Mouse (Mus musculus): Measurements from ENCODE around the gene Fbxl12. TPM values are rescaled to one million over a fixed set of nuclear protein-coding genes. Genes with fewer than 3 reads are reported as not detected.
"Not testable (repeated sequence)": the region's sequence is repeated elsewhere in the genome, so short reads cannot be mapped to it uniquely, and the experiment has no call there.

Gene Fbxl12
- polyA plus RNA-seq, 1 experiment from 2014 or later: 19.2 TPM

DNA sequence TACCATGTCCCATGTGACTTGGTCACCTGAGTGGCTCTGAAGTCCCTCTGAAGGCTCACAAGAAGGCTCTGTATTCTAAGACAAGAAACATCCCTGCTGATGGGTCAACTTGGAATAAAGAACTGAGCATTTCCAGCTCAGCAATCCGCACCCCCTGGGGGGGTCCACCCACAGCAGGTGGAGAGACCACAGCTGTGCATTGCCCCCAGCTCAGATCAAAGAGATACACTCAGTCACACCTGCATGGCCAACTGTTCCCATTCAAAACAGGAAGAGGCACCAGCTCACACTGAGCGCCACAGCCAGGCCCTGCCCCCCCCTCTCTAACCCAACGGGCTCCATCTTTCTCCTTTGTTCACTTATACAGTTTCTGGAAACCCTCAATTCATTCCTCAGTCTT is 8.3 kb downstream of the Fbxl12 start:
- ATAC-seq: no peak
- H3K27me3 ChIP-seq: no peaks in the 10 kb centered on the region

DNA sequence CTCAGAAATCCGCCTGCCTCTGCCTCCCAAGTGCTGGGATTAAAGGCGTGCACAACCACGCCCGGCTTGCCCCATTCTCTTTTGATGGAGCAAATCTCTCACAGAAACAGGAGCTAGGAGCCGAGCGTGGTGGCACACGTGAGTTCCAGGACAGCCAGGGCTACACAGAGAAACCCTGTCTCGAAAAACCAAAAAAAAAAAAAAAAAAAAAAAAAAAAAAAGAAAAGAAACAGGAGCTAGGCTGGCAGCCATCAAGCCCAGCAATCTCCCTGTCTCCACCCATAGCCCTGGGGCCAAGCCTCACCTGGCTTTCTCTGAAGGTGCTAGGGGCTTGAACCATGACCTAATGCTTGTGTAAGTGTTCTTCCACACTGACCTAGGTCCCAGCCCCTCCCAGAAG is 8.9 kb downstream of the Fbxl12 start:
- DNase-seq (ENCODE audit: low read depth, low spot score); ATAC-seq; H3K27me3 ChIP-seq; in situ Hi-C loops (cut with MboI; ENCODE audit: low pct_unique_long_range_greater_than_20kb); POLR2A ChIA-PET: not testable (repeated sequence)
- CTCF ChIA-PET: interaction anchor here (0.9 to 1.4 kb wide), 3 partner anchors 11 to 25 kb away, joined by 3 to 4 read pairs (median 3); partner anchors contain the start of gene Pin1

More for the DNA sequence above, 8.3 kb downstream of the Fbxl12 start:
- no peak for TF ChIP-seq CTCF (IDR thresholded peaks at IDR 0.05)
- in situ Hi-C loops (cut with MboI; ENCODE audit: low pct_unique_long_range_greater_than_20kb): no loop called here
- no peak for DNase-seq (ENCODE audit: low read depth, low spot score)
- ChIA-PET POLR2A (no interaction called here), CTCF (interaction anchor here (0.9 to 1.4 kb wide), 2 partner anchors 16 to 25 kb away, joined by 3 to 4 read pairs; partner anchors contain the start of gene Pin1)

GRCm38 (mm10) chr9:20631332-20631731 is 13.2 kb downstream of the Fbxl12 start:
- POLR2A ChIA-PET: no interaction called here
- H3K27me3 ChIP-seq: no peaks in the 10 kb centered on the region
- TF ChIP-seq CTCF (IDR thresholded peaks at IDR 0.05): no peak
- in situ Hi-C loops (cut with MboI; ENCODE audit: low pct_unique_long_range_greater_than_20kb): no loop called here
- no peak for ATAC-seq
- CTCF ChIA-PET: no interaction called here
- DNase-seq (ENCODE audit: low read depth, low spot score): no peak

GRCm38 (mm10) chr9:20616685-20617084 is 27.9 kb downstream of the Fbxl12 start:
- H3K27me3 ChIP-seq: no peaks in the 10 kb centered on the region
- POLR2A ChIA-PET: no interaction called here
- no peak for ATAC-seq
- DNase-seq (ENCODE audit: low read depth, low spot score): no peak
- in situ Hi-C loops (cut with MboI; ENCODE audit: low pct_unique_long_range_greater_than_20kb): no loop called here
- CTCF ChIA-PET: no interaction called here
- no peak for TF ChIP-seq CTCF (IDR thresholded peaks at IDR 0.05)

GRCm38 (mm10) chr9:20611976-20612375 is 32.6 kb downstream of the Fbxl12 start:
- ATAC-seq: no peak
- H3K27me3 ChIP-seq: no peaks in the 10 kb centered on the region
- no peak for TF ChIP-seq CTCF (IDR thresholded peaks at IDR 0.05)
- CTCF ChIA-PET: no interaction called here
- DNase-seq (ENCODE audit: low read depth, low spot score): no peak
- POLR2A ChIA-PET: no interaction called here
- in situ Hi-C loops (cut with MboI; ENCODE audit: low pct_unique_long_range_greater_than_20kb): no loop called here

DNA sequence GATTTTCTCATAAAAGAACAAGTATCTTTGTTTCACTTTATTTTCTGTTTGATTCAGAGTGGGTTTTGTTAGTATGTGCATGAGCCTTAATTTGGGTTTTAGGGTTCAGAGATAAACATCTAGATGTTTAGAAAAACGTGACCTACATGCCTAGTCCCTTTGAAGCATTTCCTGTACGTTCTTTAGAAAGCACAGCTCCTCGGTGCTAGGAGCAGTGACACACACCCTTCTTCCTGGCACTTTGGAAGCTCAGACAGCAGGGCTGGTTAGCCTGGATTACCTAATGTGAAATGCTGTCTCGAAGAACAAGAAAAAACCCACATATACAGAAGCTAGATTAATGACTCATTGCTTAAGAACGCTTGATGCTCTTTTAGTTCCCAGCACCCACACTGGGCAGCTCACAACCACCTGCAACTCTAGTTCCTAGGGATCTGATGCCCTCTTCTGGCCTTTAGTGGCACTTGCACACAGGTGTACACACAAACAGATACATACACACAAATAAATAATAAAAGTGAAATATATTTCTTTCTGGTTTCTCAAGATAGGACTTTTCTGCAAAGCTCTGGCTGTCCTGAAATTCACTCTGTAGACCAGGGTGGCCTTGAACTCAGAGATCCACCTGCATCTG is 34.6 kb downstream of the Fbxl12 start:
- ChIA-PET POLR2A (no interaction called here), CTCF (interaction anchor here (1.2 kb wide), 1 partner anchor 29 kb away, joined by 3 read pairs; no protein-coding TSS in a partner anchor)
- in situ Hi-C loops (cut with MboI; ENCODE audit: low pct_unique_long_range_greater_than_20kb): no loop called here
- no peak for ATAC-seq
- no peaks in the 10 kb centered on the region for H3K27me3 ChIP-seq
- TF ChIP-seq CTCF (IDR thresholded peaks at IDR 0.05): peak; percentile 29
- DNase-seq (ENCODE audit: low read depth, low spot score): no peak

DNA sequence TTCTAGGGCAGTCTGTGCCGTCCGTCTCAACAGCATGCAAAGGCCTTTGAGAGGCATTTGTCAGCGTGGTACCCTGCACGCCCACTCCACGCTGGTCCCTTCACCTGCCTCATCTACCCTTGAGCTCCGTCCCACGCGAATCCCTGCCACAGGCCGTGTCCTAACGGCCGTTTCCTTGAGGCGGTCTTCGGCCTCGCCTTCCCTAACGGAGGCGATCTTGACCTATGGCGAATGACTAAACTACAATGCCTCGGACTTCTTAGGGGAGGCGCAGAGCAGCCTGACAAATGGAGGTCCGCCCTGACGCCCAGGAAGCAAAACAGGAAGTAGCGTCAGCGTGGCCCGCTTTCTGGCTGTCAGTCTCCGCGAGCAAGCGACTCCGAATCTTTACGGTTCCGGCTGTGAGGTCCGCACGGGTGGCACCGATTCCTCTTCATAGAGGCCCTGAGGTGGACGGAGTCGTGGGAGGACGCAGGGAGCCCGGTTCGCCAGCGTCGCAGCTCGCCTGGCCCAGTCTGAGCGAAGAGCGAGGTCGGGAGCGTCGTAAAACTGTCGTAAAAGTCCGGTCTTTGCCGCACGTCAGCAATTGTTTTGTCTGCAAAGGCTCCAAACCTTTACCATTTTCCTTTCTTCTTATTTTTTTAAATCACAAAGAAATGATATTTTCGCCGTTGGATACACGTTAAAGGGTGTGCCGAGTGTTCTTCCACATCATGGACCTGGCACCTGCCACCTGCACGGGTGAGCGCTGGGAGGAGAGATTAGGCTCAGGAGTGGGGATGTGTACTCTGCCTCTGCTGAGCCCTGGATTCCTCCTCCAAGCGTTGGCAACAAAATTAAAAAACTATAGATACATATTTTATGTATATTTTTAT is 37.2 kb downstream of the Fbxl12 start:
- ChIA-PET CTCF (no interaction called here), POLR2A (no interaction called here)
- in situ Hi-C loops (cut with MboI; ENCODE audit: low pct_unique_long_range_greater_than_20kb): no loop called here
- ATAC-seq: peak; percentile 95
- no peaks in the 10 kb centered on the region for H3K27me3 ChIP-seq
- TF ChIP-seq CTCF (IDR thresholded peaks at IDR 0.05): no peak
- DNase-seq (ENCODE audit: low read depth, low spot score): peak; percentile 86

DNA sequence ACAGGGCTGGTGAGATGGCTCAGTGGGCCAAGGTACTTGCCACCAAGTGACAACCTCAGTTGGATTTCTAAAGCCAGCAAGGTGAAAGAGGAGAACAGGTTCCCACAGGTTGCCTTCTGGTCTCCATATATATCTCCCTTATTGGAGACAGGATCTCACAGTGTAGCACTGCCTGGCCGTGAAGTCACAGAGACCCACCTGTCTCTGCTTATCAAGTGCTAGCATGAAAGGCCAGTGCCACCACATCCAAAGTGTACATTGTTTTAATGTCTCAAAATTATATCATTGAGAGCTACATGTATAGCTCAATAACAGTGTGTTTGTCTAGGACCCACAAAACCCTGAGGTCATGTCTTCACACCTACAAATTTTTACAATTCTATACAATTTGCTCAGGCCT is 38.3 kb downstream of the Fbxl12 start:
- in situ Hi-C loops (cut with MboI; ENCODE audit: low pct_unique_long_range_greater_than_20kb): no loop called here

DNA sequence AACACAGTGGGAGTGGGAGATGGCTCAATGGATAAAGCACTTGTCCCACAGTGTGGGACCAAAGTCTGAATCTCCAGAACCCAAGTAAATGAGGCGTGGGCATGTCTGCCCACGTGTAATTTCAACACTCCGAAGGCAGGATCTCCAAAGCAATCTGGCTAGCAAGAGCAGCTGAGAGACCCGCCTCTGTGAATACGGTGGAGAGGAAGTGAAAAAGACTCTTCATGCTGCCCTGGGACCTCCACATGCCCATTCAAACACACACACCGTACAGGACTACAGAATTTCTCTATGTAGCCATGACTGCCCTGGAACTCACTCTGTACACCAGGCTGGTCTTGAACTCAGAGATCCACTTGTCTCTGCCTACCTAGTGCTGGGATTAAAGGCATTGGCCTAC is 43.3 kb downstream of the Fbxl12 start:
- H3K27me3 ChIP-seq: no peaks in the 10 kb centered on the region
- DNase-seq (ENCODE audit: low read depth, low spot score) (no peak), ATAC-seq (no peak)
- no peak for TF ChIP-seq CTCF (IDR thresholded peaks at IDR 0.05)
- CTCF ChIA-PET: no interaction called here
- in situ Hi-C loops (cut with MboI; ENCODE audit: low pct_unique_long_range_greater_than_20kb): no loop called here
- POLR2A ChIA-PET: no interaction called here

More for the DNA sequence above, 38.3 kb downstream of the Fbxl12 start:
- DNase-seq (ENCODE audit: low read depth, low spot score) (no peak), ATAC-seq (no peak)
- ChIA-PET POLR2A (no interaction called here), CTCF (no interaction called here)
- no peaks in the 10 kb centered on the region for H3K27me3 ChIP-seq
- TF ChIP-seq CTCF (IDR thresholded peaks at IDR 0.05): no peak

DNA sequence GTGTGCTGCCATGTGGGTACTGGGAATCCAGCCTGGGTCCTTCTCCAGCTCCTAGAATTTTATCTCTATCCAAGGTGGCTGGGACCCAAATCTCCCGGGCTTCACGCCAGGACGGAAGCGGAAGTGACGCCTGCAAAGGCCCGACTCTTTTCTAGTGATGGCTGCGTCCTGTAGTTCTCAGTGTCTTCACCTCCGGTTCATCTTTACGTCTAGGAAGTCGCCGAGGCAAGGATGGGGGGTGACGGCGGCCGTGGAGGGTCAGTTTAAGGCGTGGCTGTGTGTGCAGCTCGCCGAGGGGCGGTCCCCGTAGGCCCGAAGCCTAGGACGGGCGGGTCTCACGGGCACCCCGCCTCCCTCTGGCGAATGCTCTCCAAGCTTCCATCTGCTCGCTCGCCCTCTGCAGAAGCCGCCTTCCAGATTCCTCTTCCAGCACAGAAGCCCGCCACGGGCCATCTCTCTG is 63.4 kb downstream of the Fbxl12 start, which contains the start of gene Zfp846:
Gene Zfp846 (plus strand): TSS at position 117 of the 460 bp plus-strand sequence.
- DNase-seq (ENCODE audit: low read depth, low spot score): peak; percentile 71
- peak; percentile 100 for ATAC-seq
- in situ Hi-C loops (cut with MboI; ENCODE audit: low pct_unique_long_range_greater_than_20kb): no loop called here
- peaks cover 27% of the 10 kb centered on the region for H3K27me3 ChIP-seq
- ChIA-PET POLR2A (interaction anchor here (1.1 kb wide), 1 partner anchor 61 kb away, joined by 3 read pairs; no protein-coding TSS in a partner anchor), CTCF (no interaction called here)
- no peak for TF ChIP-seq CTCF (IDR thresholded peaks at IDR 0.05)

GRCm38 (mm10) chr9:20576591-20576990 is 68.0 kb downstream of the Fbxl12 start:
- ATAC-seq (no peak), DNase-seq (ENCODE audit: low read depth, low spot score) (no peak)
- ChIA-PET POLR2A (no interaction called here), CTCF (no interaction called here)
- TF ChIP-seq CTCF (IDR thresholded peaks at IDR 0.05): no peak
- peaks cover 42% of the 10 kb centered on the region for H3K27me3 ChIP-seq
- in situ Hi-C loops (cut with MboI; ENCODE audit: low pct_unique_long_range_greater_than_20kb): no loop called here
